Mouse (Mus musculus): ENCODE measurements at regions not wholly inside any gene's neighbourhood (a gene's known extent, or its start where the extent isn't known, plus 50 kb on each side); places are given as distances from the start of the nearest gene placed in this dataset.
A peak's percentile ranks its signal among the peaks of the same experiment; 100 is the strongest.

GRCm38 (mm10) chr2:144177268-144177667, 93.2 kb upstream of the Mgme1 start:
- WGBS = 54% methylated on average over 6 of the region's 6 CpGs
- Histone ChIP-seq H3K9ac (ENCODE audit: low read length) (no peak overlapping the region), H3K27me3 (ENCODE audit: control insufficient read depth, insufficient read depth, low read length) (no peaks in the 10 kb centered on the region), H3K36me3 (ENCODE audit: control insufficient read depth, insufficient read depth, low read length) (no peaks in the 10 kb centered on the region), H3K27ac (ENCODE audit: low read depth, low read length) (no peak overlapping the region), H3K4me1 (ENCODE audit: control insufficient read depth, insufficient read depth, low read length) (no peaks in the 10 kb centered on the region), H3K4me2 (no peak overlapping the region), H3K4me3 (ENCODE audit: low read depth, low read length) (no peak overlapping the region), H3K9me3 (ENCODE audit: control insufficient read depth, low read length) (no peaks in the 10 kb centered on the region)
- peak; percentile 81 for DNase-seq (ENCODE audit: low spot score, missing footprints)
- ATAC-seq (ENCODE audit: low FRiP score) = no peak

GRCm38 (mm10) chr2:144177920-144178319, 92.5 kb upstream of the Mgme1 start:
- Histone ChIP-seq H3K4me3 (ENCODE audit: low read depth, low read length) (no peak overlapping the region), H3K9ac (ENCODE audit: low read length) (no peak overlapping the region), H3K4me2 (no peak overlapping the region), H3K36me3 (ENCODE audit: control insufficient read depth, insufficient read depth, low read length) (no peaks in the 10 kb centered on the region), H3K27ac (ENCODE audit: low read depth, low read length) (no peak overlapping the region), H3K4me1 (ENCODE audit: control insufficient read depth, insufficient read depth, low read length) (no peaks in the 10 kb centered on the region), H3K9me3 (ENCODE audit: control insufficient read depth, low read length) (no peaks in the 10 kb centered on the region), H3K27me3 (ENCODE audit: control insufficient read depth, insufficient read depth, low read length) (no peaks in the 10 kb centered on the region)
- DNase-seq (ENCODE audit: low spot score, missing footprints) (no peak), ATAC-seq (ENCODE audit: low FRiP score) (no peak)
- 82% methylated on average over 6 of the region's 6 CpGs for WGBS

GRCm38 (mm10) chr2:144182108-144182507, 88.4 kb upstream of the Mgme1 start:
- 81% methylated on average over 5 of the region's 5 CpGs for WGBS
- ATAC-seq (ENCODE audit: low FRiP score) (no peak), DNase-seq (ENCODE audit: low spot score, missing footprints) (no peak)
- H3K27ac ChIP-seq (ENCODE audit: low read depth, low read length) = no peak overlapping the region
- no peak overlapping the region for H3K4me2 ChIP-seq
- no peak overlapping the region for H3K4me3 ChIP-seq (ENCODE audit: low read depth, low read length)
- H3K36me3 ChIP-seq (ENCODE audit: control insufficient read depth, insufficient read depth, low read length) = no peaks in the 10 kb centered on the region
- H3K4me1 ChIP-seq (ENCODE audit: control insufficient read depth, insufficient read depth, low read length) = no peaks in the 10 kb centered on the region
- no peaks in the 10 kb centered on the region for H3K27me3 ChIP-seq (ENCODE audit: control insufficient read depth, insufficient read depth, low read length)
- no peak overlapping the region for H3K9ac ChIP-seq (ENCODE audit: low read length)
- no peaks in the 10 kb centered on the region for H3K9me3 ChIP-seq (ENCODE audit: control insufficient read depth, low read length)

DNA sequence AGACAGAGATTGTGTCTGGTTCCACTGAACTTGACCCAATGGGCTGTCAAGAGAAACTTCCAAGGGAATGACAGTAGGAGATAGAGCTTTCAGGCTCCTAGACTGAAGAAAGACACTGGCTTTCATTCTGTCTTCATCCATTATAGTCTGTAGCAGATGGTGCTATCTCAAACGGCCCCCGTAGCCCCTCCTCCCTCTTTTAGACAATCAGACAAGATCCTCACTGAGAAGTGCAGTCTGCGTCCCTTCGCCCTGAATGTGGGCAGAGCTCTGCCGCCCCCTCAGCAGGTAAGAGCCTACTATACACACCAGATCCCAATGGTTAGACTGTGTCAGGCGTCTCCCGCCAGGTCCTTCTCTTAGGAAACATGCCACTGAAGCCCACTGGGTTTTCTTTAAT, 87.9 kb upstream of the Mgme1 start:
- Histone ChIP-seq H3K9ac (ENCODE audit: low read length) (no peak overlapping the region), H3K9me3 (ENCODE audit: control insufficient read depth, low read length) (no peaks in the 10 kb centered on the region), H3K27me3 (ENCODE audit: control insufficient read depth, insufficient read depth, low read length) (no peaks in the 10 kb centered on the region), H3K4me2 (no peak overlapping the region), H3K4me3 (ENCODE audit: low read depth, low read length) (no peak overlapping the region), H3K27ac (ENCODE audit: low read depth, low read length) (no peak overlapping the region), H3K36me3 (ENCODE audit: control insufficient read depth, insufficient read depth, low read length) (no peaks in the 10 kb centered on the region), H3K4me1 (ENCODE audit: control insufficient read depth, insufficient read depth, low read length) (no peaks in the 10 kb centered on the region)
- DNase-seq (ENCODE audit: low spot score, missing footprints) (peak; percentile 60), ATAC-seq (ENCODE audit: low FRiP score) (no peak)
- 79% methylated on average over 7 of the region's 7 CpGs for WGBS

- ATAC-seq (ENCODE audit: low FRiP score) = no peak
- 84% methylated on average over 5 of the region's 5 CpGs for WGBS
- no peaks in the 10 kb centered on the region for H3K4me1 ChIP-seq (ENCODE audit: control insufficient read depth, insufficient read depth, low read length)
- no peak overlapping the region for H3K4me2 ChIP-seq
- no peaks in the 10 kb centered on the region for H3K36me3 ChIP-seq (ENCODE audit: control insufficient read depth, insufficient read depth, low read length)
- no peak overlapping the region for H3K4me3 ChIP-seq (ENCODE audit: low read depth, low read length)
- no peaks in the 10 kb centered on the region for H3K27me3 ChIP-seq (ENCODE audit: control insufficient read depth, insufficient read depth, low read length)
- DNase-seq (ENCODE audit: low spot score, missing footprints) = peak; percentile 67
- H3K27ac ChIP-seq (ENCODE audit: low read depth, low read length) = no peak overlapping the region
- no peaks in the 10 kb centered on the region for H3K9me3 ChIP-seq (ENCODE audit: control insufficient read depth, low read length)
- no peak overlapping the region for H3K9ac ChIP-seq (ENCODE audit: low read length)
Observed at GRCm38 (mm10) chr2:144183371-144183944, 87.0 kb upstream of the Mgme1 start.

DNA sequence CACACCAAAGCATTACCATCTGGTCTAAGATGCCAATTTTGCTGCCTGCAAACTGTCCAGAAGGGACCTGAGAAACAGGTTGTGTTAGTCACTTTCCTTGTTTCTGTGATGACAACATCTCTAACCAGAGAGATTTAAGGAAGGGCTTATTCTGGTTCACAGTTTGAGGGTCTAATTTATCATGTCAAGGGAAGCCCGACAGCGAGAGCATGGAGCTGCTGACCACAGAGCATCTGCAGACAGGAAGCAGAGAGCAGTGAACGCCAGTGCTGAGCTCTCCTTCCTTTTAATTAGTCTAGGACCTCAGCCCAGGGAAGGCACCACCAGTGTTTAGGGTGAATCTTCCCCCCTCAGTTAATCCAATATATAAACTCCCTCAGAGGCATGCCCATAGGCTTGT, 85.3 kb upstream of the Mgme1 start:
- no peak overlapping the region for H3K27ac ChIP-seq (ENCODE audit: low read depth, low read length)
- H3K9ac ChIP-seq (ENCODE audit: low read length) = no peak overlapping the region
- H3K9me3 ChIP-seq (ENCODE audit: control insufficient read depth, low read length) = no peaks in the 10 kb centered on the region
- 93% methylated on average over 3 of the region's 3 CpGs for WGBS
- no peaks in the 10 kb centered on the region for H3K36me3 ChIP-seq (ENCODE audit: control insufficient read depth, insufficient read depth, low read length)
- DNase-seq (ENCODE audit: low spot score, missing footprints) (no peak), ATAC-seq (ENCODE audit: low FRiP score) (no peak)
- H3K4me1 ChIP-seq (ENCODE audit: control insufficient read depth, insufficient read depth, low read length) = no peaks in the 10 kb centered on the region
- H3K27me3 ChIP-seq (ENCODE audit: control insufficient read depth, insufficient read depth, low read length) = no peaks in the 10 kb centered on the region
- no peak overlapping the region for H3K4me2 ChIP-seq
- H3K4me3 ChIP-seq (ENCODE audit: low read depth, low read length) = no peak overlapping the region

DNA sequence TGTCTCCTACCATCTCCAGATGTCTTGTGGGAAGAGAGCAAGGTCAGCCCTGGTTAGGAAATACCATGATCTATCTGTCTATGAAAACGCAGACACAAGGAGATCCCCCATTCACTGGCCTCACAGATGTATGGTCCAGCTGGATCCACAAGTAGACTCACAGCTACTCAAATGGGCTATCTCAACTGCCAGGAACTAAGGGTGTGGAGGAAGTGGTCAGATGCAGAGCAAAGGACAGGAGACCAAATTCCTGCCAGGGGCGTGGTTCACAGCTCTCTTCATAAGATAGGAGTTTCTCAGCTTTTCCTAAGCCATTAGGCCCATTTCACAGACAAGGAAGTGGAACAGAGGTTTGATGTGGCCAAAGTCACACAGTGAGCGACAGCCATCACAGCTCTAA, 84.0 kb upstream of the Mgme1 start:
- Histone ChIP-seq H3K36me3 (ENCODE audit: control insufficient read depth, insufficient read depth, low read length) (no peaks in the 10 kb centered on the region), H3K27ac (ENCODE audit: low read depth, low read length) (no peak overlapping the region), H3K9me3 (ENCODE audit: control insufficient read depth, low read length) (no peaks in the 10 kb centered on the region), H3K27me3 (ENCODE audit: control insufficient read depth, insufficient read depth, low read length) (no peaks in the 10 kb centered on the region), H3K4me3 (ENCODE audit: low read depth, low read length) (no peak overlapping the region), H3K4me2 (no peak overlapping the region), H3K9ac (ENCODE audit: low read length) (no peak overlapping the region), H3K4me1 (ENCODE audit: control insufficient read depth, insufficient read depth, low read length) (no peaks in the 10 kb centered on the region)
- WGBS = 91% methylated on average over 3 of the region's 3 CpGs
- ATAC-seq (ENCODE audit: low FRiP score) (no peak), DNase-seq (ENCODE audit: low spot score, missing footprints) (no peak)

- Histone ChIP-seq H3K4me2 (no peak overlapping the region), H3K4me1 (ENCODE audit: control insufficient read depth, insufficient read depth, low read length) (no peaks in the 10 kb centered on the region), H3K4me3 (ENCODE audit: low read depth, low read length) (no peak overlapping the region), H3K27ac (ENCODE audit: low read depth, low read length) (no peak overlapping the region), H3K27me3 (ENCODE audit: control insufficient read depth, insufficient read depth, low read length) (no peaks in the 10 kb centered on the region), H3K9me3 (ENCODE audit: control insufficient read depth, low read length) (no peaks in the 10 kb centered on the region), H3K36me3 (ENCODE audit: control insufficient read depth, insufficient read depth, low read length) (no peaks in the 10 kb centered on the region), H3K9ac (ENCODE audit: low read length) (no peak overlapping the region)
- WGBS = 67% methylated on average over 3 of the region's 3 CpGs
- DNase-seq (ENCODE audit: low spot score, missing footprints) (peak; percentile 67), ATAC-seq (ENCODE audit: low FRiP score) (no peak)
Observed at GRCm38 (mm10) chr2:144188076-144188475, 82.4 kb upstream of the Mgme1 start.

DNA sequence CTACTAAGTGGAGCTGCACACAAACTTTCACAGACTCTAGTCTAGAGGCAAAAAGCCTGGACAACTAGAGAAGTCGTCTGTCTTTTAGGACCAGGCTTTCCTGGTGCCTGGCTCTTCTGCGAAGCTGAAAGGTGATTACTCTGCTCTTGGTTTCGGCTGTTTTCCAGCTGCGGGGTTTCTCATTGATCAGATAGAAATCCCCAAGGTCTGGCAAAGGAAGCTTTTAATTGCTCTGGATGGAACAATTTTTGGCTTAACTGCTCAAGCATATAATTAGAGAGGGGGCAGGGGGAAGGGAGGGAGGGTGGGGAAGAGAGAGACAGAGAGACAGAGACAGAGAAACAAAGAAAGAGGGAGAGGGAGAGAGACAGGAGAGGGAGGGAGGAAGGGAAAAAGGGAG, 82.0 kb upstream of the Mgme1 start:
- no peaks in the 10 kb centered on the region for H3K4me1 ChIP-seq (ENCODE audit: control insufficient read depth, insufficient read depth, low read length)
- no peaks in the 10 kb centered on the region for H3K36me3 ChIP-seq (ENCODE audit: control insufficient read depth, insufficient read depth, low read length)
- H3K9me3 ChIP-seq (ENCODE audit: control insufficient read depth, low read length) = no peaks in the 10 kb centered on the region
- H3K27ac ChIP-seq (ENCODE audit: low read depth, low read length) = no peak overlapping the region
- H3K27me3 ChIP-seq (ENCODE audit: control insufficient read depth, insufficient read depth, low read length) = no peaks in the 10 kb centered on the region
- no peak overlapping the region for H3K4me3 ChIP-seq (ENCODE audit: low read depth, low read length)
- DNase-seq (ENCODE audit: low spot score, missing footprints) = no peak
- no peak overlapping the region for H3K4me2 ChIP-seq
- H3K9ac ChIP-seq (ENCODE audit: low read length) = no peak overlapping the region
- WGBS = 22% methylated on average over 4 of the region's 4 CpGs
- ATAC-seq (ENCODE audit: low FRiP score) = no peak

DNA sequence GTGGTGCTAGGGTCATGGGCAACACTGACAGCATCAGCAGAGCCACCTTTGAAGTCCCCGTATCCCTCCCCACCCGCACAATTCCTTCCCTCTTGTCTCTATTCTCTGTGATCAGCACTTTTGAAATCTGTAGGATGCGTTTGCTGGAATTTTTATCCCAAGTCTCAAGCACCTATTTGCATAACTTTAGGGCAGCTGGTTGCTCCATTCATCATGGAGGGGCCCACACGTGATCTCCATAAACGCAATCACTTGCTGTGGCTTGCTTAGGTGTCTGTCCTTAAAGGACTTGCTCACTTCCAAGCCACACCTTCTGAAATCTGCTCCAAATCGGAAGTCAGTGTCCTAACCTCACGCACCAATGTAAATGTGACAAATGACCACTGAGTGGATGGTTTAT, 80.7 kb upstream of the Mgme1 start:
- WGBS = 70% methylated on average over 7 of the region's 7 CpGs
- no peak for ATAC-seq (ENCODE audit: low FRiP score)

More for the DNA sequence above, 80.7 kb upstream of the Mgme1 start:
- Histone ChIP-seq H3K36me3 (ENCODE audit: control insufficient read depth, insufficient read depth, low read length) (no peaks in the 10 kb centered on the region), H3K4me1 (ENCODE audit: control insufficient read depth, insufficient read depth, low read length) (no peaks in the 10 kb centered on the region), H3K4me3 (ENCODE audit: low read depth, low read length) (no peak overlapping the region), H3K9me3 (ENCODE audit: control insufficient read depth, low read length) (no peaks in the 10 kb centered on the region), H3K4me2 (no peak overlapping the region), H3K27me3 (ENCODE audit: control insufficient read depth, insufficient read depth, low read length) (no peaks in the 10 kb centered on the region), H3K27ac (ENCODE audit: low read depth, low read length) (no peak overlapping the region), H3K9ac (ENCODE audit: low read length) (no peak overlapping the region)
- no peak for DNase-seq (ENCODE audit: low spot score, missing footprints)

Data from midbrain, embryonic 11.5 days (tissue).